Mouse (Mus musculus): Measurements from ENCODE around the gene Ska2.
A peak's percentile ranks its signal among the peaks of the same experiment; 100 is the strongest.

- TF ChIP-seq POLR2A (IDR thresholded peaks at IDR 0.05; ENCODE audit: low read depth, low read length) (peak; percentile 91), CTCF (conservative IDR thresholded peaks at IDR 0.05 in 1 of 2, IDR thresholded peaks at IDR 0.05 in 1 of 2; ENCODE audit: low read depth in 2 of 2, low read length in 2 of 2) (no peak), NELFE (IDR thresholded peaks at IDR 0.05; ENCODE audit: low read depth, low read length) (peak; percentile 87), POLR2AphosphoS2 (IDR thresholded peaks at IDR 0.05; ENCODE audit: low read depth, low read length) (peak; percentile 67; the same call in 1 of the 2 replicates), TBP (conservative IDR thresholded peaks at IDR 0.05; ENCODE audit: low read depth, low read length) (no peak), EP300 (IDR thresholded peaks at IDR 0.05; ENCODE audit: low read length) (no peak), BHLHE40 (IDR thresholded peaks at IDR 0.05; ENCODE audit: low read depth, low read length) (peak; percentile 75), ETS1 (conservative IDR thresholded peaks at IDR 0.05; ENCODE audit: low read depth, low read length) (no peak; the same call in 1 of the 2 replicates), PAX5 (IDR thresholded peaks at IDR 0.05; ENCODE audit: low read length) (no peak), ZMIZ1 (IDR thresholded peaks at IDR 0.05; ENCODE audit: low read depth, low read length) (peak; percentile 81)
Observed at GRCm38 (mm10) chr11:87126824-87127816, 18.1 kb downstream of the Ska2 start, which contains the start of gene Trim37.
